Mouse (Mus musculus) hindbrain, embryonic 16.5 days (tissue): ENCODE measurements around the gene Socs1. TPM values are rescaled to one million over a fixed set of nuclear protein-coding genes. Genes with fewer than 3 reads are reported as not detected.

ENCODE experiments used
- ATAC-seq: fragments of 200-750 bp; cut with Nextera tagmentation; 2 replicates; pipeline ENCODE4 v1.8.0; 2017; ENCODE audit warnings: moderate TSS enrichment, moderate library complexity
- H3K27ac ChIP-seq: fragments of 300-500 bp; sonication (generic); 2 replicates; pipeline ENCODE4 v1.5.1; 2014; ENCODE audit warnings: low read depth, mild to moderate bottlenecking, control low read depth, low read length, moderate library complexity
- H3K27me3 ChIP-seq: fragments of 300-500 bp; sonication (generic); replicated peaks from 2 replicates; pipeline ENCODE4 v1.6.1; 2014; ENCODE audit warnings: low read length; ENCODE audit not compliant: control insufficient read depth, insufficient read depth
- H3K36me3 ChIP-seq: fragments of 300-500 bp; sonication (generic); 2 replicates; pipeline ENCODE4 v1.6.1; 2014; ENCODE audit warnings: mild to moderate bottlenecking, low read length, moderate library complexity, mixed read lengths; ENCODE audit not compliant: control insufficient read depth, insufficient read depth
- H3K4me1 ChIP-seq: fragments of 300-500 bp; sonication (generic); 2 replicates; pipeline ENCODE4 v1.6.1; 2014; ENCODE audit warnings: low read depth, low read length; ENCODE audit not compliant: control insufficient read depth, insufficient read depth
- H3K4me2 ChIP-seq: fragments of 300-500 bp; sonication (generic); 2 replicates; pipeline ENCODE4 v1.6.1; 2014; ENCODE audit warnings: mild to moderate bottlenecking, low read length, control low read depth, moderate library complexity
- H3K4me3 ChIP-seq: fragments of 300-500 bp; sonication (generic); 2 replicates; pipeline ENCODE4 v1.5.1; 2014; ENCODE audit warnings: mild to moderate bottlenecking, low read length, control low read depth, moderate library complexity
- H3K9ac ChIP-seq: fragments of 300-500 bp; sonication (generic); 2 replicates; pipeline ENCODE4 v1.6.1; 2014; ENCODE audit warnings: low read depth, mild to moderate bottlenecking, control low read depth, low read length, moderate library complexity
- H3K9me3 ChIP-seq: fragments of 300-500 bp; sonication (generic); 2 replicates; pipeline ENCODE4 v1.6.1; 2014; ENCODE audit warnings: mild to moderate bottlenecking, low read length, moderate library complexity; ENCODE audit not compliant: control insufficient read depth
- WGBS: fragments of 180-500 bp; shearing (Covaris S2); extraction: QIAGEN DNeasy Blood & Tissue Kit; methylation state at CpG from one replicate; pipeline ENCODE4 v1.1.7; 2014; 5-methylcytosine and 5-hydroxymethylcytosine counted together
- polyA plus RNA-seq: library from polyadenylated mRNA; unstranded; fragments of >200 nt; fragmentation: Nextera tagmentation; extraction: Ambion mirVana; gene quantifications from 2 replicates; pipeline ENCODE4 v1.2.1, GENCODE M21; 2015

Gene Socs1
- polyA plus RNA-seq, 1 experiment from 2014 or later = 4.9 TPM

DNA sequence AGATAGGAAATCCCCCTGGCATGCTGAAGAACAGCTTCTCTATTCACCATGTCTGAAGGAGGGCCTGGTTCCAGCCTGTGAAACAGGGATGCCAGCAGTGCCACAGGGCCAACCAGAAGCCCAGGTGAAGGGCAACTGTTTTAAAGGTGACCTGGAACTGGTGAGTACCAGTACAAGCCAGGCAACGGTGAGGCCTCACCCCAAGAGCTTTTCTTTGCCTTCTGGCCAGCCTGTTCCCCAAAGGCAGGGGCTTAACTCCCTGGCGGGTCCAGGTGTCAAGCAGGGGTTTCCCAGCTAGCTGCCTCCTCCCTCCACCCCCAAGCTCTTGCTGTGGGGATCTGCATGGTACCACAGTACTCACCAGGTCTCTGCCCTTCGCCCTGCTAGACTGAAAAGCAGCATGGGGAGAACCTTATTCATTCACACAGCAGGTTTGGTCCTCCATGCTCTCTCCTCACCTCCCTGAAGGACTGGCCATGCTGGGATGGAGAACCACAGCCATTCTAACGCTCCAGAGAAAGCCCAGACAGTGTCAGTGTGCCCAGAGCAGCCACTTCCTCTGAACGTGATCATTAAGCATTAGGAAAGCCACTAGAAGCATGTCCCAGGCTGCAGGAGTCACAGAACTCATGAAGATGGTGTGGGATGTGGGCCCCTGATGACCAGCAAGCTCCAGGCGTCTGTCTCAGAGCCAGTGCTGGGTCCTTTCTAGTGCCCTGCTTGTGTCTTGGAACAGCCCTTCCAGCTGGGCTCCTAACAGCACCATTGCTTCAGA lies 2.8 kb downstream of the Socs1 start:
- Histone ChIP-seq H3K9ac (peak overlapping the region; percentile 25; the same call in 1 of the 2 replicates), H3K36me3 (no peaks in the 10 kb centered on the region), H3K27me3 (no peaks in the 10 kb centered on the region), H3K9me3 (no peaks in the 10 kb centered on the region), H3K4me3 (no peak overlapping the region; the same call in 1 of the 2 replicates), H3K4me1 (peaks cover 12% of the 10 kb centered on the region), H3K27ac (no peak overlapping the region), H3K4me2 (peak overlapping the region; percentile 99)
- ATAC-seq = no peak
- 47% methylated on average over 6 of the region's 6 CpGs for WGBS

- Histone ChIP-seq H3K4me1 (peaks cover 12% of the 10 kb centered on the region), H3K4me3 (no peak overlapping the region), H3K4me2 (no peak overlapping the region; the same call in 1 of the 2 replicates), H3K9ac (no peak overlapping the region), H3K27me3 (no peaks in the 10 kb centered on the region), H3K27ac (no peak overlapping the region), H3K9me3 (no peaks in the 10 kb centered on the region), H3K36me3 (no peaks in the 10 kb centered on the region)
- 45% methylated on average over 9 of the region's 9 CpGs for WGBS
- ATAC-seq = no peak
Measured at GRCm38 (mm10) chr16:10781862-10782371, 3.4 kb downstream of the Socs1 start.

GRCm38 (mm10) chr16:10780631-10781120 lies 4.7 kb downstream of the Socs1 start:
- Histone ChIP-seq H3K4me3 (no peak overlapping the region), H3K36me3 (no peaks in the 10 kb centered on the region), H3K9me3 (no peaks in the 10 kb centered on the region), H3K27ac (no peak overlapping the region), H3K9ac (no peak overlapping the region), H3K4me1 (peaks cover 7% of the 10 kb centered on the region), H3K4me2 (no peak overlapping the region), H3K27me3 (no peaks in the 10 kb centered on the region)
- no peak for ATAC-seq
- WGBS = 88% methylated on average over 5 of the region's 5 CpGs

GRCm38 (mm10) chr16:10777579-10778160 lies 7.7 kb downstream of the Socs1 start:
- no peaks in the 10 kb centered on the region for H3K36me3 ChIP-seq
- H3K27me3 ChIP-seq = no peaks in the 10 kb centered on the region
- 67% methylated on average over 5 of the region's 5 CpGs for WGBS
- peaks cover 4% of the 10 kb centered on the region for H3K4me1 ChIP-seq
- H3K4me2 ChIP-seq = no peak overlapping the region
- H3K9me3 ChIP-seq = no peaks in the 10 kb centered on the region
- 0 out of 2 replicates have a peak, but pooled peaks have one; percentile 13 for ATAC-seq
- H3K27ac ChIP-seq = no peak overlapping the region
- no peak overlapping the region for H3K9ac ChIP-seq
- no peak overlapping the region for H3K4me3 ChIP-seq

DNA sequence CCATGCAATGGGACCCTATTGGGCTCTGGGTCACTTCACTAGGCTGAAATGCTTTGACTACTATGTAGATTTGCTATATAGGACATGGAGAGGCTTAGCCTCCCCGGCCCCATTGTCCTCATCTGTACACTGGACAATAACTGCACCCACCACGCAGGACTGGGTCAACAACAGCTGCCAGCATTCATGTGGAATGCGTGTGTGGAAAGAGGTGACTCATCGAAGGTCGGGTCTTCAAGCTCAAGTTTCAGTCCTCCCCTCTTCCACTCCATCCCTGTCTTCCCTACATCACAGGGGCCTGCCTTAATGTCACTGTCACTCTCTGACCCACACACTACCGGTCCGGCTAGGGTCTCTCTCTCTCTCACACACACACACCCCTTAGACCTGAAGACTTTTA lies 9.0 kb downstream of the Socs1 start:
- ATAC-seq = no peak
- no peaks in the 10 kb centered on the region for H3K9me3 ChIP-seq
- H3K4me2 ChIP-seq = no peak overlapping the region
- H3K4me1 ChIP-seq = no peaks in the 10 kb centered on the region
- H3K36me3 ChIP-seq = no peaks in the 10 kb centered on the region
- no peak overlapping the region for H3K27ac ChIP-seq
- no peaks in the 10 kb centered on the region for H3K27me3 ChIP-seq
- WGBS = 77% methylated on average over 7 of the region's 7 CpGs
- no peak overlapping the region for H3K9ac ChIP-seq
- H3K4me3 ChIP-seq = no peak overlapping the region

GRCm38 (mm10) chr16:10774726-10775125 lies 10.6 kb downstream of the Socs1 start:
- Histone ChIP-seq H3K9me3 (no peaks in the 10 kb centered on the region), H3K27ac (no peak overlapping the region), H3K4me3 (no peak overlapping the region), H3K36me3 (no peaks in the 10 kb centered on the region), H3K4me2 (no peak overlapping the region), H3K27me3 (no peaks in the 10 kb centered on the region), H3K9ac (no peak overlapping the region), H3K4me1 (no peaks in the 10 kb centered on the region)
- ATAC-seq = no peak
- 70% methylated on average over 4 of the region's 4 CpGs for WGBS

DNA sequence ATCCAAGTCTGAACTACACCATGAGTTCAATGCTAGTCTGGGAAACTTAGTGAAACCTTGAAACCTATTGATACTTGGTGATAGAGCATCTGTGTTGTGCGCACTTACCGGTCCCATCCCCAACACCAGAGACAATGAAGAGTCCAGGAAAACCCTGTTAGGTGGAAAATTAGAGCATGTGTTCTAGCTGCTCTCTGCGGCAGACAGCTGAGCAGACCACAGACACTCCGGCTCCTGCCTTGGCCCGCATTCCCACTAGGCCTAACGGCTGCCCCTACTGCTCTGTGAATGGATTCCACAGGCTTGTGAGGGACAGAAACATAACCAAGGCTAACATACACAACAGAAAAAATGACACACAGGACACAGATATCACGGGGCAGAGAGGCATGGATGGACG lies 11.8 kb downstream of the Socs1 start:
- no peak overlapping the region for H3K27ac ChIP-seq
- H3K27me3 ChIP-seq = no peaks in the 10 kb centered on the region
- no peak overlapping the region for H3K4me3 ChIP-seq
- H3K36me3 ChIP-seq = no peaks in the 10 kb centered on the region
- H3K4me2 ChIP-seq = no peak overlapping the region
- no peak for ATAC-seq
- 81% methylated on average over 8 of the region's 8 CpGs for WGBS
- H3K4me1 ChIP-seq = no peaks in the 10 kb centered on the region
- H3K9ac ChIP-seq = no peak overlapping the region
- no peaks in the 10 kb centered on the region for H3K9me3 ChIP-seq

DNA sequence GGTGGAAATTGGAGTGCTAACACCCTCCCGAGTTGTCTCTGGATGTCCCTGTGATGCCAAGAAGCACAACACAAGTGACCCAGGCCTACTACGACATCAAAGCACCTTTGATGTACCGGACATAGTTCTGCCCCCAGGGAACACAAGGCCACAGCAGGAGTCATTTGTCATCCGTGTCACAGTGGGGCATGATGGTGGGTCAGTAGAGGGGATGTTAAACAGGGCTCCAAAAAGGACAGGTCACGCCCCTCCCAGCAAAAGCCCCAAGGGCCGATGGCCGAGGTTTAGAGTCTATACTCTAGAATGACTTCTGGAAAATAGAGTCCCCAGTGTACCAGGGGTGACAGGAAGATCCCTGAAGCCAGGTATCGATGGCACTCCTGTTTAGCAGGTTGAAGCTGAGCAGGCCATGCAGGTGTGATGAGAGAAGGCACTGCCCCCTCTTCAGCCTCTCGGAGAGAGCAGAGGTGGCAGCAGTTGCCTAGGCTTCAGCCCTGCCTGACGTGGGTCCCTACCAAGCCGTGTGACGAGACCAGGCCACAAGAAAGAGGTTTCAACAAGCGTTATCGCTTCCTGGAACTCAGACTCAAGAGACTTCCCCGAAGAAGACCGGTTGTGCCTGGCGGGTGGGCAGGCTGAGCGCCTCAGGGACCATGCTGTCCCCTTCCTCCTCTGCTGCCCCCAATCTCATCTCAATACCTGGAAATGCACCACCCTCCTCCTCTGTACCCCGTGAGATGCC lies 13.4 kb downstream of the Socs1 start:
- H3K4me1 ChIP-seq = no peaks in the 10 kb centered on the region
- H3K27ac ChIP-seq = no peak overlapping the region
- no peak overlapping the region for H3K9ac ChIP-seq
- no peak overlapping the region for H3K4me3 ChIP-seq
- ATAC-seq = no peak
- WGBS = 62% methylated on average over 19 of the region's 19 CpGs
- H3K4me2 ChIP-seq = no peak overlapping the region
- H3K27me3 ChIP-seq = no peaks in the 10 kb centered on the region
- H3K9me3 ChIP-seq = no peaks in the 10 kb centered on the region
- H3K36me3 ChIP-seq = no peaks in the 10 kb centered on the region
